Mouse (Mus musculus) stomach, embryonic 15.5 days (tissue): ENCODE measurements around the gene Pold3. TPM values are rescaled to one million over a fixed set of nuclear protein-coding genes. Genes with fewer than 3 reads are reported as not detected.
A peak's percentile ranks its signal among the peaks of the same experiment; 100 is the strongest.

Source experiments
- ATAC-seq: fragments of 200-750 bp; cut with Nextera tagmentation; 2 replicates; pipeline ENCODE4 v1.8.0; 2017; ENCODE audit warnings: low read depth, moderate number of reproducible peaks, moderate TSS enrichment; ENCODE audit not compliant: insufficient read depth, low FRiP score
- H3K27ac ChIP-seq: fragments of 300-500 bp; sonication (generic); 2 replicates; pipeline ENCODE4 v1.5.1; 2015; ENCODE audit warnings: mild to moderate bottlenecking, inconsistent platforms
- H3K27me3 ChIP-seq: fragments of 300-500 bp; sonication (generic); replicated peaks from 2 replicates; pipeline ENCODE4 v1.6.1; 2015; ENCODE audit warnings: inconsistent platforms
- H3K36me3 ChIP-seq: fragments of 300-500 bp; sonication (generic); 2 replicates; pipeline ENCODE4 v1.6.1; 2015; ENCODE audit warnings: inconsistent platforms
- H3K4me1 ChIP-seq: fragments of 300-500 bp; sonication (generic); 2 replicates; pipeline ENCODE4 v1.6.1; 2015; ENCODE audit warnings: inconsistent platforms
- H3K4me2 ChIP-seq: fragments of 300-500 bp; sonication (generic); 2 replicates; pipeline ENCODE4 v1.6.1; 2015; ENCODE audit warnings: mild to moderate bottlenecking, inconsistent platforms
- H3K4me3 ChIP-seq: fragments of 300-500 bp; sonication (generic); replicated peaks from 2 replicates; pipeline ENCODE4 v1.5.1; 2015; ENCODE audit warnings: inconsistent platforms
- H3K9ac ChIP-seq: fragments of 300-500 bp; sonication (generic); 2 replicates; pipeline ENCODE4 v1.6.1; 2015; ENCODE audit warnings: inconsistent platforms
- H3K9me3 ChIP-seq: fragments of 300-500 bp; sonication (generic); 2 replicates; pipeline ENCODE4 v1.6.1; 2016; ENCODE audit warnings: inconsistent platforms
- WGBS: fragments of 180-500 bp; shearing (Covaris S2); methylation state at CpG from one replicate; pipeline ENCODE4 v1.1.7; 2015; 5-methylcytosine and 5-hydroxymethylcytosine counted together
- polyA plus RNA-seq: library from polyadenylated mRNA; unstranded; fragments of >200 nt; fragmentation: Nextera tagmentation; extraction: Ambion mirVana; gene quantifications from 2 replicates; pipeline ENCODE4 v1.2.1, GENCODE M21; 2015

Gene Pold3
- polyA plus RNA-seq, 1 experiment from 2014 or later, result 55.1 TPM

GRCm38 (mm10) chr7:100051904-100052303 is 69.5 kb downstream of the Pold3 start:
- H3K27me3 ChIP-seq, result no peaks in the 10 kb centered on the region
- 71% methylated on average over 4 of the region's 4 CpGs for WGBS
- H3K9ac ChIP-seq, result no peak overlapping the region
- no peaks in the 10 kb centered on the region for H3K4me1 ChIP-seq
- no peaks in the 10 kb centered on the region for H3K9me3 ChIP-seq
- H3K36me3 ChIP-seq, result no peaks in the 10 kb centered on the region
- H3K27ac ChIP-seq, result no peak overlapping the region
- no peak overlapping the region for H3K4me3 ChIP-seq
- ATAC-seq, result no peak
- no peak overlapping the region for H3K4me2 ChIP-seq

- WGBS, result 68% methylated on average over 2 of the region's 2 CpGs
- H3K36me3 ChIP-seq, result no peaks in the 10 kb centered on the region
- no peak overlapping the region for H3K27ac ChIP-seq
- H3K9me3 ChIP-seq, result no peaks in the 10 kb centered on the region
- H3K4me3 ChIP-seq, result no peak overlapping the region
- no peak for ATAC-seq
- no peaks in the 10 kb centered on the region for H3K4me1 ChIP-seq
- no peak overlapping the region for H3K9ac ChIP-seq
- H3K4me2 ChIP-seq, result no peak overlapping the region
- no peaks in the 10 kb centered on the region for H3K27me3 ChIP-seq
Observed at GRCm38 (mm10) chr7:100046486-100046885, 74.9 kb downstream of the Pold3 start.

GRCm38 (mm10) chr7:100043605-100044031 is 77.7 kb downstream of the Pold3 start:
- Histone ChIP-seq H3K27ac (no peak overlapping the region), H3K4me3 (no peak overlapping the region), H3K9me3 (no peaks in the 10 kb centered on the region), H3K9ac (no peak overlapping the region), H3K4me2 (no peak overlapping the region), H3K4me1 (no peaks in the 10 kb centered on the region), H3K36me3 (no peaks in the 10 kb centered on the region), H3K27me3 (no peaks in the 10 kb centered on the region)
- WGBS, result 26% methylated on average over 4 of the region's 4 CpGs
- peak; percentile 8; the same call in 1 of the 2 replicates for ATAC-seq

GRCm38 (mm10) chr7:100043096-100043495 is 78.3 kb downstream of the Pold3 start:
- Histone ChIP-seq H3K9me3 (no peaks in the 10 kb centered on the region), H3K27me3 (no peaks in the 10 kb centered on the region), H3K27ac (no peak overlapping the region), H3K4me3 (no peak overlapping the region), H3K9ac (no peak overlapping the region), H3K4me2 (no peak overlapping the region), H3K4me1 (no peaks in the 10 kb centered on the region), H3K36me3 (no peaks in the 10 kb centered on the region)
- 90% methylated on average over 5 of the region's 5 CpGs for WGBS
- no peak for ATAC-seq

GRCm38 (mm10) chr7:100042120-100042519 is 79.2 kb downstream of the Pold3 start:
- no peak for ATAC-seq
- no peaks in the 10 kb centered on the region for H3K4me1 ChIP-seq
- no peak overlapping the region for H3K4me3 ChIP-seq
- no peaks in the 10 kb centered on the region for H3K9me3 ChIP-seq
- H3K9ac ChIP-seq, result no peak overlapping the region
- 22% methylated on average over 31 of the region's 31 CpGs for WGBS
- no peaks in the 10 kb centered on the region for H3K36me3 ChIP-seq
- H3K4me2 ChIP-seq, result peak overlapping the region; percentile 24; the same call in 1 of the 2 replicates
- no peaks in the 10 kb centered on the region for H3K27me3 ChIP-seq
- H3K27ac ChIP-seq, result no peak overlapping the region

DNA sequence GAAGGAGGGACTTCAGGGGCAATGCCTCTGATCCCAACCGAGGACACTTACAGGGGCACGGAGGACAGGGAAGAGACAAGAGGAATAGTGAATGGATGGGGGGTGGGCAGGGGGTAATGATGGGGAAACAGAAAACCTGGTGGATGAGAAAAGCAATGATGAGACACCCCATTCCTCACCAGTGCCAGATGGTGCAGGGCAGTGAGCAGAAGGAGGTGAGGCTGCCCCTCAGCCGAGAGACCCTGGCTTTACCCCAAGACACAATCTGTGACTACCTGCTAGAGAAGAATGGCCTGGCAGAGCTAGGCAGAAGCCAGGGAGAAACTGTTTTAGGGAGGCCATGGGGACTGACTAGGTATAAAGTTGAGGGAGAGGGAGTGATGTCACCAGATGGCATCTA is 84.9 kb downstream of the Pold3 start:
- no peak for ATAC-seq
- 68% methylated on average over 3 of the region's 3 CpGs for WGBS
- Histone ChIP-seq H3K4me1 (0 out of 2 replicates have a peak, but pooled peaks cover 3% of the 10 kb centered on the region), H3K9me3 (no peaks in the 10 kb centered on the region), H3K4me3 (no peak overlapping the region), H3K9ac (no peak overlapping the region), H3K4me2 (no peak overlapping the region), H3K36me3 (no peaks in the 10 kb centered on the region), H3K27me3 (no peaks in the 10 kb centered on the region), H3K27ac (no peak overlapping the region)

DNA sequence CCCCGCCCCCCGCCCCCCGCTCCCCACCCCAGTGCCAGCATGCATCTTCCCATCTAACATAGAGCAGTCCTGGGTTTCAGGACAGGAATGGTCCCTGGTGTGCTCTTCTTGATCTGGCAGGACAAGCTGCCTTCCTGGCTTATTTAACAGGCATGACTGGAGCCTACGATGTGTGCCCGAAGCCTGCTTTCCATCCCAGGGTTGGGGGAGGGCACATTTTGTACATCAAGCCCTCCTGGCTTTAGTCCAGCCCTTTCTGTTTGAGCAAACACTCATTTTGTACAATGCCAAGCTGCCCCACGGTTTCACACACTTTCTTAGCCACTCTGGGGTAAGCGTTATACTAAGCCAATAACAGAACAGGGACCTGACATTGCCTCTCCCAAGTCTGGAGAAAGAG is 85.3 kb downstream of the Pold3 start:
- ATAC-seq, result no peak
- WGBS, result 68% methylated on average over 7 of the region's 7 CpGs
- H3K4me2 ChIP-seq, result no peak overlapping the region

DNA sequence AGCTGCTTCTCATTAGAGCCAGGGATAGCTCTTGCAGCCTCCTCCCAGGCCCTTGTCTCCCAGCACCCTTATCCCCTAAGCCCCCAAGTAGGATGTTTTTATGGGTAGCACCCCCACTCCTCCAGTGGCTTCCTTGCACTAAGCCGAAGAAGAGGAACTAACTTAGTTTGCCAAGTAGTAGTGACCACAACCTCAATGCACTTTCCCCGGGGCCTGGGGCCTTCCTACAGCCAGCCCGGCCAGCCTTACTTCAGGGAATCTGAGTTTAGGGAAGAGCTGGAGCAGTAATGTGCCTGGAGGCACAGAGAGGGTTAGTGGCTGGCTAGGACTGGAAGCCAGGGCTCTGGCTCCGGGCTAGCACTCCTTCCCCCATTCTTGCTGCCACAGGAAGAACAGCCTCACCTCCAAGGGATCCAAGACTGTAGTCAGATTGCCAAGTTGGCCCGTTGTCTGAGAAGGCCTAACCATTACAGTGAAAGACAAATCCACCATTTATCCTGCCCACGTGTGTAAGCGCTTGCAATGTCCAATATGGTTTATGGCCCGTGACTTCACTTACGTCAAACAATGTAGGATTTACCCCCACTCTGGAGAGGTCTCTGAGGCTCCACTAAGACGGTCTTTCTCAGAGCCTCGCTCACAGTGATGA is 86.4 kb downstream of the Pold3 start:
- Histone ChIP-seq H3K4me3 (no peak overlapping the region), H3K27ac (no peak overlapping the region), H3K9ac (no peak overlapping the region), H3K4me2 (no peak overlapping the region), H3K36me3 (no peaks in the 10 kb centered on the region), H3K4me1 (0 out of 2 replicates have a peak, but pooled peaks cover 3% of the 10 kb centered on the region), H3K9me3 (no peaks in the 10 kb centered on the region), H3K27me3 (no peaks in the 10 kb centered on the region)
- ATAC-seq, result no peak
- WGBS, result 75% methylated on average over 11 of the region's 11 CpGs

More for the DNA sequence above, 85.3 kb downstream of the Pold3 start:
- no peak overlapping the region for H3K9ac ChIP-seq
- no peaks in the 10 kb centered on the region for H3K27me3 ChIP-seq
- no peak overlapping the region for H3K4me3 ChIP-seq
- H3K36me3 ChIP-seq, result no peaks in the 10 kb centered on the region
- H3K9me3 ChIP-seq, result no peaks in the 10 kb centered on the region
- no peak overlapping the region for H3K27ac ChIP-seq
- 0 out of 2 replicates have a peak, but pooled peaks cover 3% of the 10 kb centered on the region for H3K4me1 ChIP-seq

DNA sequence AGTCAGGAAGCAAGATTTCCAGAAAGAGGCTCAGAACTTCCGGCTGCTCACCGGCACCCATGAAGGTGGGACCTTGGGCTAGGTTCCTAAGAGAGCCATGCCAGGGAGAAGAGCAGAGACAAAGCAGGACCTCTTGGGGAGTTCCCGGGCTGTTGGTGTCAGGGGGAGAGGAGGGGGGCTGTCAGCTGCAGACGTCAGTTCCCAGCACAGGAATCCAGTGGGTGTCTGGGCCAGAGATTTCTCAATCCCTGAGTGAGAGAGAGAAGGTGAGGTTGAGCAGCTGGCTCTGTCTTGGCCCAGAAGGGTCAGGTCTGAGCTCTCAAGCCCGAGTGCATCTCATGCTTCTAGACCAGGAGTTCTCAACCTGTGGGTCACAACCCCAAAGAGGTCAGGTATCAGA is 87.7 kb downstream of the Pold3 start:
- 51% methylated on average over 5 of the region's 5 CpGs for WGBS
- Histone ChIP-seq H3K9ac (no peak overlapping the region), H3K27ac (no peak overlapping the region), H3K9me3 (no peaks in the 10 kb centered on the region), H3K4me1 (0 out of 2 replicates have a peak, but pooled peaks cover 3% of the 10 kb centered on the region), H3K4me3 (no peak overlapping the region), H3K4me2 (no peak overlapping the region), H3K27me3 (no peaks in the 10 kb centered on the region), H3K36me3 (no peaks in the 10 kb centered on the region)
- ATAC-seq, result no peak

Other genes with a start within 250 kb of the Pold3 start
- gene Rnf169, start 141.1 kb downstream of the Pold3 start, polyA plus RNA-seq, result 4.8 and 4.9 TPM in 2 replicates
- gene Chrdl2, start 115.4 kb downstream of the Pold3 start, polyA plus RNA-seq, result 0.94 and 1.0 TPM in 2 replicates
- gene Lipt2, start 37.7 kb upstream of the Pold3 start, polyA plus RNA-seq, result 18.0 and 21.9 TPM in 2 replicates
- 24.4 and 26.2 TPM in 2 replicates for gene Kcne3, start 54.9 kb upstream of the Pold3 start, polyA plus RNA-seq
- gene Pgm2l1, start 105.8 kb upstream of the Pold3 start, polyA plus RNA-seq, result 2.3 and 2.8 TPM in 2 replicates
- 4.3 and 6.3 TPM in 2 replicates for gene P4ha3, start 164.0 kb upstream of the Pold3 start, polyA plus RNA-seq